Mouse (Mus musculus) urinary bladder, postnatal 14 days (tissue): ENCODE measurements around the gene Rc3h1.
"Not testable (repeated sequence)": the region's sequence is repeated elsewhere in the genome, so short reads cannot be mapped to it uniquely, and the experiment has no call there.

Experiments used
- DNase-seq: peaks from one replicate; pipeline ENCODE4 v3.0.0; 2021; ENCODE audit warnings: low spot score

Gene Rc3h1

DNA sequence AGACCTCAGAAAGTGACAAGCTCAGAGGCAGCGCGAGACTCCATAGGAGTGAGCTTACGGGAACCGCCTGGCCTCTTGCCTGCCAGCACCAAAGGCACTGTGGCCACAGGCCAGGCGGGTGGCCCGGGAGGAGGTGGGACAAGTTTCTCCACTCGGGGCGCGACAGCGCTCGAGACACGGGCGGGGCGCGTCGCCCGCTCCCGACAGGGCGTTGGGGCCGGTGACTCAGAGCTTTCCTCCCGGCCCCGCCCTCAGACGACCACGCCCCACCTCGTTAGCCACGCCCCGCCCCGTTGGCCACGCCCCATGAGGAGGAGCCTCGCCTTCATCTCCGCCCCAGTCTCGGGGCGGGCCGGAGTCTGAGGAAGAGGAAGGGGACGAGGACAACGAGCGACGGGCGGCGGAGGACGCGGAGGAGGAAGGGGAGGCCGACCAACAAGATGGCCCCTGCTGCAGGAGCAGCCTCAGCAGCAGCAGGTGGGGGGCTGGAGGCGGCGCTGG lies at the start of gene Rc3h1:
Rc3h1 (plus strand) TSS at position 362 of the 501 bp plus-strand sequence.
- peak; percentile 97 for DNase-seq

DNA sequence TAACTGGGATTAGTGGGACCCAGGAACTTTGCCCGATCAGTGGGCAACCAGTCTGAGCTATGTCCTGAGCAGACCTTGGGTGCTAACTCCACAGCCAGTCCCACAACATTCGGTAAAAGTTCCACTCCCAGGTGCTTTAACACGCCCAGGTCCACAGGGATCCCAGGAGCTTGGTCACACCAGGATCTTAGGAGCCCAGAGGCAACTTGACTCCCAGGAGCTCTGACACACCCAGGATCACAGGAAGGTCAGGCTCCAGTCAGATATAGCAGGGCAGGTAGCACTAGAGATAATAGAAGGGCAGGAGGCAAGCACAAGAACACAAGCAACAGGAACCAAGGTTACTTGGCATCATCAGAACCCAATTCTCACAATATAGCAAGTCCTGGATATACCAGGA lies 48.1 kb upstream of the Rc3h1 start:
- no peak for DNase-seq

DNA sequence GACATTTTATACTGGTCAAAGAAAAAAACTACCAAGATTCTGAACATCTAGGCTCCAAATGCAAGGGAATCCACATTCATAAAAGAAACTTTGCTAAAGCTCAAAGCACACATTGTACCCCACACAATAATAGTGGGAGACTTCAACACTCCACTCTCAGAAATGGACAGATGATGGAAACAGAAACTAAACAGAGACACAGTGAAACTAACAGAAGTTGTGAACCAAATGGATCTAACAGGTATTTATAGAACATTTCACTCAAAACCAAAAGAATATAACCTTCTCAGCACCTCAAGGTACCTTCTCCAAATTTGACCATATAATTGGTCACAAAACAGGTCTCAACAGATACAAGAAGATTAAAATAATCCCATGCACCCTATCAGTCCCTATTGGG lies 46.3 kb upstream of the Rc3h1 start:
- DNase-seq = not testable (repeated sequence)

DNA sequence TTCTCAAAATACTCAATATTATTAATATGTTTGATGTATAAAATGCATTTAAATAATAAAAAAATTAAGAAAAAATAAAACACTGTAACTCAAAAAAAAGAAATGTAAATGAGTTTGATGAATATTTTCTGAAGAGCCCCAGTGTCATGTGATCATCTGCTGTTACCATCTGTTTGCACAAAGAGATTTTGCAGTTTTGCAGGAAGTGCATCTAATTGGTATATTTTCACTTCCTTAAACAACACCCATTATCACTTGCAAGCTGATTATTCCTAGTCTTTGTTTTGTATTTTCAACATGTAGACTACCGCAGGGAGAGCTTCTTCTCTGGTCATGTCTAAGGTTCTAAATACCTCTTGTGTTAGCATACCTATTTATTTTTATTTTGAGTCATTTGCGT lies 45.1 kb upstream of the Rc3h1 start:
- DNase-seq = no peak

DNA sequence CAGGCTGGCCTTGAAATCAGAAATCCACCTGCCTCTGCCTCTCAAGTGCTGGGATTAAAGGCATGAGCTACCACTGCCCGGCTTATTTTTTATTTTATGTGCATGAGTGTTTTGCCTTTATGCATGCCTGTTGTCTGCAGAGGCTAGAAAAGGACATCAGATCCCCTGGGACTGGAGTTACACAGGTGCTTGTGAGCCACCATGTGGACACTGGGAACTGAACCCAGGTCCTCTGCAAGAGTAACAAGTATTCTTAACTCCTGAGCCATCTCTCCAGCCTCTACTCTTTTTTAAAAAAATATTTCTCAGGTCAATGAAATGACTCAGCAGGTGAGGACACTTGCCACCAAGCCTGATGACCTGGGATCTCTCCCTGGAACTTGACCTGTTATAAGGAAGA lies 44.6 kb upstream of the Rc3h1 start:
- DNase-seq = no peak

DNA sequence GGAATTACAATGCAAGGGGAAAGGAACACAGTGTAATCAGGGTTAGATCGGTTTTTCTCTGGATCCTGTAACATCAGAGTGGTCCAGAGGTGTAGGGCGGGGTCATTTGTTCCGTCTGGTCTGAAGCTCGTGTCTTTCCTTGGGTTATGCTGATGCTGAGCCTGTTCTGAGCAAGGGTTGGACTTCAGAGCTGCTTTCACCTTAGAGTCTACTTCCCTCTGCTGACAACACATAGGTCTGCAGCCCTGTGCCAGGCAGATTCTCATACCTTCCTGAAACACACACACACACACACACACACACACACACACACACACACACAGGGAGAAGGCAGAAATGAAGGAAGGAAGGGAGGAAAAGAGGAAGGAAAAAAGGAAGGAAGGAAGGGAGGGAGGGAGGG lies 43.2 kb upstream of the Rc3h1 start:
- peak; percentile 7 for DNase-seq

DNA sequence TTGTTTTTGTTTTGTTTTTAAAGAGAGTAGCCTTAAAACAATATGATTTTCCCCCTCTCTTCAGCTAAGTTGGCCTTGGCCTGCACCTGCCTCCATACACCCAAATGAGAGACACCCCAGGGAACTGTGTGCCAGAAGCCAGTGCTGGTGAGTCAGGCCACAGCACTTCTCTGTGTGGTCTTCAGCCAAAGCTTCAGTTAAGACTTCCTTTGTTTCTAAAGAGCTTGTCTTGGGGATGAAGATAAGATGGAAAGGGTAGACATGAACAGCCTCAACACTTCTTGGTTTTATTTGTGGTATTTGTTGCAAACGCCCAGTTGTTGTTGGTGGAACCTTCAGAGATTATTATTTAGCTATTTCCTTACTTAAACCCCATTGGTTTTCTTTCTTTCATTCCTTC lies 31.5 kb upstream of the Rc3h1 start:
- DNase-seq = no peak

DNA sequence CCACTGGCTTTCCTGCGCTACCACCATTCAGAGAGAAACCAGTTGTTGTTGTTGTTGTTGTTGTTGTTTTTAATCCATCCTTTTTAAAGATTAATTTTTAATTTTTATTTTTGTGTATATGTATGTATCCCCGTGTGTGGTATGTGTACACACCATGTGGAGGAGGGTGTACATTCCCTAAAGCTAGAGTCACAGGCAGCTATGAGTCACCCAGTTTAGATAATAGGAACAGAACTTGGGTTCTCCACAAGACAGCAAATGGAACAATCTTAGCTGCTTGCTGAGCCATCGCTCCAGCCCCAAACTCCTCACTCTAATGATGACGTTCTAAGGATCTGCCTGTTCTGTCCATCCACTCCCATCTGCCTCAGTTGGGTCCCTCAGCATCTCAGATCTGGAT lies 29.2 kb upstream of the Rc3h1 start:
- DNase-seq = no peak

DNA sequence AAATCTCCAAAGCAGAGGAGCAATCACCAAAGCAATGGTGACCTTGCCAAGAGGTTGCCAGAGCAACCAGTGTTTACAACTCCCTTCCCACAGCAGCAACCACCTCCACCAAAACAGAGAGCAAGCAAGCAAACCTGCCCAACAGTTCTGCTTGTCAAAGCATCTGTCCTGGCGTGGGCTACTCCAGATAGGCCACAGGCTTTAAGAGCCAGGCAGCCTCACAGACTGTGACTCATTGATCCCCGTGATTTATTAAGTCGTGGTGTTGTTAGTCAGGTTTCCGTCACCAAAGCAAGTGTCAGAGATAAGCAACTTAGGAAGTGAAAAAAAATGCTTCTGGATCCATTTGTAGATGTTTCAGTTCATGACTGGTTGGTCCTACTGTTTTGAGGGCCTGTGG lies 27.7 kb upstream of the Rc3h1 start:
- no peak for DNase-seq

DNA sequence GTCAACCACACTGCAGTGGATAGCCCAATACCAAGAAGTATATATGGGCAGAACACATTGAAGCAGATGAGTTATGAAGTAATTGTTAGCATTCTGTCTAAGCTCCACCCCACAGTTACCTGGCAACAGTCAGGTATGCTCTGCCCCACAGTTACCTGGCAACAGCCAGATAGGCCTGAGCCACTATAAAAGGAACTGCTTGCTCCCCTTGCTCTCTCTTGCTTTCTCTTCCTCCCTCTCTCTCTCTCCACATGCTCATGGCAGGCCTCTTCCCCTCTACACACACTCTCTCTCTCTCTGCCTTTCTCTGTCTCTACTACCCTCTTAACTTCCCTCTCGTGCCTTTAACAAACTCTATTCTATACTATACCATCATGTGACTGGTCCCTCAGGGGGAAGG lies 24.8 kb upstream of the Rc3h1 start:
- not testable (repeated sequence) for DNase-seq

DNA sequence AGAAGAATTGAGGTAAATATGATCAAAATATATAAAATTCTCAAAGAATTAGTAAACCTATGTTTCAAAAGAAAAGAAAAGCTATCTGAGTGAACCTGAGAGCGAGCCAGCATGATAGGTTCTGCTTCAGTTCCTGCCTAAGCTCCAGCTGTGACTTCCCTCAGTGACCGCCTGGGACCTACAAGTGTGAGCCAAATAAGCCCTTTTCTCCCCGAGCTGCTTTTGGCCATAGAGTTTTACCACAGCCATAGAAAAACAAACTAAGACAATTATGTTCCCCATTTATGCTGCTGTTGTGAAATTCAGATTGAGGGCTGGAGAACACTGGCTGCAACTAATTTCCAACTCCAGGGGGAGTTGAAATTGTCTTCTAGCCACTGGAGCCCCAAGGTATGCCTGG lies 24.2 kb upstream of the Rc3h1 start:
- no peak for DNase-seq

DNA sequence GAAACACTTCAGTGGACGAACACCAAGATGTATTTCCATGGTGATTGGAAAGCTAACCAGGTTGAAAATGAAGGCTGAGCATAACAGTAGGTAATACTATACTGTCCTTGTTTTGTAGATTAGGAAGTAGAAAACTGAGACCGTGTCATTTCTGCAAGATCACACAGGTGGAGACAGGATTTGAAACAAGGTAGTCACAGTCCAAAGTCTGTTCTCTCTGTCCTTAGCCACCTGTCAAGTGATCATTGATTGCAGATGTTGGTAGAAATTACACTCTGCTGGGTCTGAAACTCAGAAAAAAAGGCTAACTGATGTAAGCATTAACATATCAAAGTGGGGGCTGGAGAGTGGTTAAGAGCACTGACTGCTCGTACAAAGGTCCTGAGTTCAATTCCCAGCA lies 21.9 kb upstream of the Rc3h1 start:
- no peak for DNase-seq

DNA sequence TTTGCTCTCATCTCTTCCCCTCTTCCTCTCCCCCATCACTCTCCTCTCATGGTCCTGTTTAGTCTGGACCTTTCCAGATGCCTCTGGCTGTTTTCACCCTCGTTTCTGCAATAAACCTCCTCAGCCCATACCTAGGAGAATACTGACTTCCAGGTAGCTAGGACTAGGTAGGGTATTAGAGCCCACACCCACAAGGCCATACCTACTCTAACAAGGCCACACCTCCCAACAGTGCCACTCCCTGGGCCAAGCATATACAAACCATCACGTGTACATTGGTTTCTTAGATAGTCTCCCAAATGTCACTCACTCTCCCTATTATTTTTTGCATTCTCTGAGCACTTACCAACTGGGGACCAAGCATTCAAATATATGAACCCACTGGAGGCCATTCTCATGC lies 21.2 kb upstream of the Rc3h1 start:
- no peak for DNase-seq

DNA sequence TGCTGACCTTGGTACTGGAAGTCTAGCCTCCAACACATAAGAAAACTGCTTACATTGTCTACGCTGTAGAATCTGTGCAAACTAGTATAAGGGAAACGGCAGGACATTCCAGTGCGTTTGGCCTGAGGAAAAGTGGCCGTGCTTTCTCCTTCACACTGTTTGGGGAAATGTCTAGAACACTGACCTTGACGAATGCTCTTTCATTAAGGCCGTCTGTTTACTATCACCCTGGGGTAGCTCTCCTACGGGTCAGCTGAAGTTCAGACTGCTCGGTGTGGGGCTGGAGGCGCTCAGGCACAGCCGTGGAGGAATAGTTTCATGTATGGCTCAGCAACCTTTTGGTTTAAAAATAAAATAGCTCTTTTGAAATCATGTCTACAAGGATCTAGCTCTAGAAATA lies 6.5 kb upstream of the Rc3h1 start:
- no peak for DNase-seq

DNA sequence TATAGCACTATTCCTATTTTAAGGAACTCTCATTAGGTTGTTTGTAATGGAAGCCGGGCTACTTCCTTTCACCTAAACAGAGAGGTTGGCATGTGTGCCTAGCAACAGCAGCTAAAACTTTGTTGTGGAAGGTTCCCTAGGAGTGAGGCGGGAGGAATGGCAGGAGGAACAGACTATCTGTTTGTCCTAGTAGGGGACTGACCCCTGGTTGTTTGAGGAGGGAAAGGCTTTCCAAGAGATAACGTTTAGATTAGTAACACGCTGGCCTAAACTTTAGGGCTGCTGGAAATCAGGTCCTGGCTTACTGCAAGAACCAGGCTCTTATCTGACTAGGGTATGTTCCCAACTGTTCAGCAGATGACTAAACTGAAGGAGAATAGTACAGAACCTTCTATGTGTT lies 2.2 kb upstream of the Rc3h1 start:
- DNase-seq = no peak

DNA sequence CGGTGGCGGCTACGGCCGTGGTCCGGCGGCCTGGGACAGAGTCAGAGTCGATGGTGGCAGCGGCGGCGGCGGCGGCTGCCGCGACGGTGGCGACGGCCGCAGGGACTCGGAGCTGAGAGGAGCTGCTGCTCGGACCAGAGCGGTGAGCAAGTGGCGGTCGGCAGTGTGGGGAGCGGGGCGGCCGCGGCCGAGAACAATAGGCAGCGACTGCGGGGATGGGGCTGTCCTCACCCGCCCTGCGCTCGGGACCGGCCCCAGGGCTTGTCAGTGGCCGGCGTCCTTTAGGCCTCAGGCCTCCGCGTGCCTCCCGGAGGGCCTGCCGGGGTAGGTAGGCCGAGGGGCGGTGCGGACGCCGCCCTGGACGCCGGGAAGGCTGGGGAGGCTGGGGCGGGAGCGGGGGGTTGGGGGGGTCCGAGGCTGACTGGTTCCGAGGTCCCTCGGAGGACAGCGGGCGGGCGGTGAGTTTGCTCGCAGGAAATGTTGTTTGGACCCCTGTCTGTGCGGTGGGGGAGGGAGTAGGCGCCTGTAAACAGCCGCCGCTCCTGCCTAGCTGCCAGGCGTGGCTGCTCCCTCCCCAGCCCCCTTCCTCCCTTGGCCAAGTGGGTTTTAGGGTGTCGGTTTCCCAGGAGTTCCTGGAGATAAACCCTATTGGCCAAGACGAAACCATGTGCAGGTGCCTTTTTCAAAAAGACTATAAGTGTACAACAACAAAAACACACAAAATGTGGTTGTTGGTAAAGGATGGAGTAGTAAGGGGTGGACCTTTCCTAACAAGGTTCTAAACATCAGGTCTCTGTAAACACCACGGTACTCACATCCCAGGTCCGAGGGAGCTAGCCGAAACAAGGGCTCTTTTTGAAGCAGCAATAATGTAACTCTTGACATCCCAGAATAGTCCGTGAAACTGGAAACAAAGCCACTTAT lies 602 bp downstream of the Rc3h1 start:
- peak; percentile 55 for DNase-seq

DNA sequence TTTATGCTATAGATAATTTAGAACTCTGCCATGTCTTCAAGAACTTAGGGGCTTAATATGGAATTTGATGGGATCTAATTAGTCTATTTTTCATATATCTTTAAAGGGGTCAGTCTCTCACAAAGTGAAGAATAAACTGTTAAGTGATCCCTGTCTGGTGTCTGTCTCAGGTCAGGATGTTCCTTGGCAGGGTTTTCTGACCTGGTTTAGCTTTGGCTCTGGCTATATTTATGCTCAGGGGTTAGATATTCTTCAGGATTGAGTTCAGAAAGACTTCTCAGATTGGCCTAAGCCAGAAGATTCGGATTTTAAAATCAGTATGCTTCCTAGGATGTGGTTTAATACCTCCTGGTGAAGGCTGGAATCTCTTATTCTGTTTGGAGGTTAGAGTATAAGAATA lies 4.0 kb downstream of the Rc3h1 start:
- no peak for DNase-seq

DNA sequence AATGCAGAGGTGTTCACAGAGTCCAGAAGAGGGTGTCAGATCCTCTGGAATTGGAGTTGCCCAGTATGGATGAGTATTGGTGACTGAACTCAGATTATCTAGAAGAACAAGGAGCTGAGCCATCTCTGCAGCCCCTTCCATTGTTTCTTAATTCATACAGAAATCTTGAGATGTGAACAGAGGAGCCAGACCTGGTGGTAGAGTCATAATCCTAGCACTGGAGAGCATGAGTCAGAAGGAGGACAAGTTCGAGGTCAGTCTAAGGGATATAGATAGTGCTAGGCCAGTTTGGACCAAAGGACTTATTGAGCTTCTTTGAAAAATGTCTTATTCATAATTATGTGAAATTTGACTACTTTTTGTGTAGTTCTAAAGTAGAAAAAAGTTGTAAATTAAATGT lies 4.6 kb downstream of the Rc3h1 start:
- no peak for DNase-seq

DNA sequence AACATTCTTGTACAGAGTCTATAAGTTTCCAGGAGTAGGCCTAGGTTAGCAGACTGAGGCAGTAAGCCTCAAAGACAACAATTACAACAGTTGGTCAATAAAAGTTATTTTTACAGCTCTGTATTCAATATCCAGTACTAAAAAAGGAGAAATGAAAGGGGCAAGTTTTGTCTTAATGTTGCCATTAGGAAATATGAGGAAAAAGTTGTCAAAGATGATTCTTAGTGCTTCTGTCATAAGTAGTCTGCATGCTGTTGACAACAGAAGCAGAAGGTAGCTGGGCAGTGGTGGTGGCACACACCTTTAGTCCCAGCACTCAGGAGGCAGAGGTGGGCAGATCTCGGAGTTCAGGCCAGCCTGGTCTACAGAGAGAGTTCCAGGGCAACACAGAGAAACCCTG lies 13.2 kb downstream of the Rc3h1 start:
- DNase-seq = no peak

DNA sequence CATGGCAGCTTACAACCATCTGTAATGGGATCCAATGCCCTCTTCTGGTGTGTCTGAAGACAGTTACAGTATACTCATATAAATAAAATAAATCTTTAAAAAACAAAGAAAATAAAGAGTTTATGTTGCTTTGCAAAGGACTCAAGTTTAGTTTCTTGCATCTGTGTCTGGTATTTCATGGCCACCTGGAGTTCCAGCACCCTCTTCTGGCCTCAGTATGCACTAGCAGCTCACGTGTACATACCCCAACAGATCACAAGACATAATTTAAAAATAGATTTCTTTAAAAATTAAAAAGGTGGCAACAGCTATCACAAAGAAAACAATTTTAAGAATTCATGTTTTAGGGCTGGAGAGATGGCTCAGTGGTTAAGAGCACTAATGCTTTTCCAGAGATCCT lies 15.7 kb downstream of the Rc3h1 start:
- no peak for DNase-seq

DNA sequence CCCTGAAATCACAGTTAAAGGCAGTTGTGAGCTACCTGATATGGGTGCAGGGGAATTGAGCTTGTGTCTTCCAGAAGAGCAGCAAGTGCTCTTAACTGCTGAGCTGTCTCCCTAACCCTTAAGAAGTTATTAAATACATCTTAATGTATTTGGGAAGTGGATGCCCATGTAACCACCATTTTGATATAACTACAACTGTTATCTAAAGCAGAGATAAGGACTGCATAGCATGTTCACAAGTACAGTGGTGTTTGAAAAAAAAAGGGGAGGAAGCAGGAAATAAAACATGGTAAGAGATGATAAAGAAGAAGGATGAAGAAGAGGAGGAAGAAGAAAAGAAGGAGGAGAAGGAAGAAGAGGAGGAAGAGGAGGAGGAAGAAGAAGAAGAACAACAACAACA lies 25.1 kb downstream of the Rc3h1 start:
- DNase-seq = no peak

DNA sequence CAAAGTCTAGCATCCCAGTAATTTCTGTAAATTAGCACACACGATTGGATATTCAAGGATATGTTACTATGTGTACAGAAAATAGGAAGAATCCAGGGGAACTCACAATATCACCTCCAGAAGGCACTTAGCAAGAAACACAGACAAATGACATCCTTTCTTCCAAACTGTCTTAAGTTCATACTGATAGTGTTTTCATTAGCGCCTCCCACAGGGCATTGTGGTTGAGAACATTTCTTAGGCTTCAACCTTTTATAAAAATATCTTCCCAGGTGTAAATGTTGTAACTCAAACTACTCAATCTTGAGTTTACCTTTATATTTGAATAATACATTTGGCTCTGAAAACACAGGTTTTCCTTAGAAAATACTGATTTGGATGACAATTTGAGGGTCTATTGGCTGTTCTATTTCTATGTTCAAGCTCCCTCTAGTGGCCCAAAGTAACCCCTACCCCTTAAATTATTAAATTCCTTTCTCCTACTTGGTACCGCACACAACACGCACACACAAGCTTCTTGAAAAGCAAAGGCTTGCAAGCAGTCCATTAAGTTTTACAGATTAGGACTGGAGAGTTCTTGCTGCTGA lies 27.8 kb downstream of the Rc3h1 start:
- no peak for DNase-seq

DNA sequence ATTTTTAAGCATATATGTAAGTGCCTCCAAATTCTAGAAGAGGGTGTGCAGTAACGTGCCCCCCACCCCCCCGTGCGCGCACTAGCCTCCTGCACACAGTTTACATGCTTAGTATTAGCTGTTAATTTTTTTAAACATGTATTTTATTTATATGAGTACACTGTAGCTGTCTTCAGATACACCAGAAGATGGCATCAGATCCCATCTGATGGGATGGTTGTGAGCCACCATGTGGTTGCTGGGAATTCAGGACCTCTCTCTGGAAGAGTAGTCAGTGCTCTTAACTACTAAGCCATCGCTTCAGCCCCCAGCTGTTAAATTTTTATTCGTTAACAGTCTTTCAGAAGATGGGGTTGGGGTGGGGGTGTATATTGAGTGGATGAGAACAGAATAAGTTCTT lies 29.3 kb downstream of the Rc3h1 start:
- no peak for DNase-seq

DNA sequence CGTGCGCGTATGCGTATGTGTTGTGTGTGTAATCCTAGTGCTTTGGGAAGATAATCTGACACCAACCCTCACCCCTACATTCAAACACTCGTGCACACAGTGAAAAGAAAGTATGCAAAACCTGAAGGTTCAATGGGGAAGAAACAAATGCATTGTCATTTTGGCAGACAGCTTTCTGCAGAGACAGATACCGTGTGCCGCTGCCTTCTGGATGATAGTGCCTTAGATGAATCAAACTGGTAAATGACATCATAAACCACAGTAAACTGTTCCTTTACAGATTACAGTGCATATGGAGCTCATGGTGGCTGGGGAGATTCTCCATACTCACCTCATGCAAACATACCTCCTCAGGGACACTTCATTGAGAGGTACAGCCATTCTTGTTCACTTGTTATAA lies 57.0 kb downstream of the Rc3h1 start:
- no peak for DNase-seq
